Mouse (Mus musculus) gastrocnemius, postnatal 36 days (tissue): Measurements from ENCODE around the gene Trhr2. TPM values are rescaled to one million over a fixed set of nuclear protein-coding genes. Genes with fewer than 3 reads are reported as not detected.
A peak's percentile ranks its signal among the peaks of the same experiment; 100 is the strongest.

Source experiments
- DNase-seq, 2 experiments: peaks; one replicate each; pipeline ENCODE4 v3.0.0; 2022
- intact Hi-C: fragments of 180-260 bp; cut with DNase I; formaldehyde crosslinking; loops from one replicate; pipeline ENCODE4 v1.15.1; 2025
- total RNA-seq, 2 experiments: library from RNA; stranded (reverse); gene quantifications; 2 replicates each; pipeline ENCODE4 v1.2.3; 2021

Trhr2 gene
- total RNA-seq, 2 experiments from 2014 or later = not detected

DNA sequence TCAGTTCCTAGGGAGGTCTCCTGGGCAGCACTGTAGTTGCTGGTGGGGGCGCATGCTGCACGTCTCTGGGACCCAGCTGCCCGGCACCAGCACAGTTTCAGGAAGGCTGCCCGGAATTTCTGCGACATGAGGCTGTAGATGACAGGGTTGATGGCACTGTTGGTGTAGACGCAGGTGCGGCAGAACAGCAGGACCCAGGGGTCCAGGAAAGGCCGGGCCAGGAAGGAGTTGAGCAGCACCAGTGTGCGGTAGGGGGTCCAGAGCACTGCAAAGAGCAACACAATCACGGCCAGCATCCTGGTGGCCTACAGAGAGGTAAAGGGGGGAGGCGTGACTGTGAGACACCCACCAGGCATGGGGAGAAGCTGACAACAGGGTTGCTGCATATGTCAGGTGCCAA lies 3.3 kb downstream of the Trhr2 start:
- intact Hi-C loops = no loop called here
- no peak for DNase-seq

DNA sequence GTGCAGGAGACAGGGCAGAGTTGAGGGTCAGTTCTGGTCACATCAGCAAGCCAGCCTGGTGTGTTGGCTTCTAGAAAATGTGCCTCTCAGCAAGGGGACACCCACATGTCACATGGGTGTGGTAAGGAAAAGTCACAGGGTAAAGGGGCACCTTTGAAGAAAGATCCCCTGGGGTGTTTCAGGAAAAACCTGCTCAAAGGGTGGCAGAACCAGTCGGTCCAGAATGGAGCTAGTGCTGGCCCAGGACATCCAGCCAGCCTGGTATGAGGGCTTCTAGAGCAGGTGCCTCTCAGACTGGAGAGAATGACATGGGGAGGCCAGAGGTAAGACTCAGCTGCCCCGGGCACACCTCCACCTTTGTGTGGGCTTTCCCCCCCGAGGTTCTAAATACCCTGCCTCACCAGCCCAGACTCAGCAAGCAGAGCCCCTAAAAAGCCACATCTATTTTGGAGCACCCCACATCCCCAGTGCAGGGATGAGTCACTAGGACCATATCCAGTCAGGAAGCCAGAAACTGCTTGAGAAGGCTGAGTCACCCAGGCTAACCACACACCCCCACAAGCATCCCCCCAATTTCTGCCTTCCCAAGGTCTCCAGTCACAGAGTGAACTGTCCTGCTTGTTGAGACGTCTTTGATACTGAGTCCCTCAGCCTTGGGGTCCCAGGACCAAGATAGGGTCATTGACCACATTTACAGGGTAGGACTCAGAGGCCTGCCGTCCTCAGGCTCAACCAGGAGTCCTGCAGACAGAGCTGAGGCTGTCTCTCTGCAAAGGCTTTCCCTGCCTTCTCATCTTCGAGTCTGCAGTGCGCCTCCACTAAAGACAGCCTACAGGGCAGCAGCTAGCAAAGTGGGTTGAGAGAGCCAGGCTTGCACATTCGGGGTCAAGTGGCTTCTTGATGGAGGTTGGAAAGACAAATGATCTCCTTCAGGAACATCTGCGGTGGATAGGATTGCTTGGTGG lies 4.6 kb downstream of the Trhr2 start:
- intact Hi-C loops = no loop called here
- no peak for DNase-seq

GRCm38 (mm10) chr8:122354157-122354556 lies 6.4 kb downstream of the Trhr2 start:
- intact Hi-C loops = no loop called here
- DNase-seq = no peak

DNA sequence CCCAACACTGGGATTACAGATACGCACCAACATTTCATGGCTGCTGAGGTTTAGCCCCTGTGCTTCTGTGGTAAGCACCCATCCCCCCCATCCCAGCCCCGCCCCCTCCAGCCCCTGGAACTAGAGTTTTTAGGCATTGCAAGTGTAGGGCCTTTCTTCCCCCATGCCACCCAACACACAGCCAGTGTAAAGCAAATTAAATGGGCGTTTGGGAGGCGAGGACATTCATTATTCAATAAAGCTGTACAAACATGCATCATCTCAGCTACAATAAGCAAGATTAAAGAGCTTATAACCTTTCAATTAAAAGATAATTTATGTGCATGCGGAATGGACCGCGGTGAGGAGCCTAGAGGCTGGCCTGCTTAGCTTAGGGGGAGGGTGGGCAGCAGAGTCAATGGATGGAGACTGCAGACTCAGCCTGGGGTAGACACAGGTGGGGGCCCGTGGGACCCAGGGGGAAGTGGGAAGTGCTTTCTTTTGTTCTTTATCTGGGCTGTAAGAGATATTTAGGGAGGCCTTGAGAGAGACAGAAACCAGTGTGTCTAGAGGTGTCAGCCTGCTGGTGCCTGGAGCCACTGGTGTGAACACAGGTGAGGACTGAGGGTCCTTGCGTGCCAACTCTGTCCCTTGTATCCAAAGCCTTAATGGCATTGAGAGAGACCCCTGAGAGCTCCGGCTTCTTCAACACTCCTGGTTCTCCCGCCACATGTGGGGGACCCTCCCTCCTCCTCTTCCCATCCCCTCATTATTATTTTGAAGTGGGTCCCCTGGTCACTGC lies 10.0 kb downstream of the Trhr2 start:
- DNase-seq = no peak
- intact Hi-C loops = no loop called here

- DNase-seq = no peak
These were observed 10.9 kb downstream of the Trhr2 start for GRCm38 (mm10) chr8:122349357-122350297.

GRCm38 (mm10) chr8:122347811-122348552 lies 12.6 kb downstream of the Trhr2 start:
- no peak for DNase-seq
- intact Hi-C loops = loop anchor here (2.0 kb wide), 1 partner anchor 25 kb away; no protein-coding TSS in a partner anchor

More at GRCm38 (mm10) chr8:122349357-122350297, 10.9 kb downstream of the Trhr2 start:
- intact Hi-C loops = no loop called here

GRCm38 (mm10) chr8:122345181-122346095 lies 15.1 kb downstream of the Trhr2 start:
- no peak for DNase-seq
- intact Hi-C loops = loop anchor here (2.0 kb wide), 1 partner anchor 27 kb away; no protein-coding TSS in a partner anchor

DNA sequence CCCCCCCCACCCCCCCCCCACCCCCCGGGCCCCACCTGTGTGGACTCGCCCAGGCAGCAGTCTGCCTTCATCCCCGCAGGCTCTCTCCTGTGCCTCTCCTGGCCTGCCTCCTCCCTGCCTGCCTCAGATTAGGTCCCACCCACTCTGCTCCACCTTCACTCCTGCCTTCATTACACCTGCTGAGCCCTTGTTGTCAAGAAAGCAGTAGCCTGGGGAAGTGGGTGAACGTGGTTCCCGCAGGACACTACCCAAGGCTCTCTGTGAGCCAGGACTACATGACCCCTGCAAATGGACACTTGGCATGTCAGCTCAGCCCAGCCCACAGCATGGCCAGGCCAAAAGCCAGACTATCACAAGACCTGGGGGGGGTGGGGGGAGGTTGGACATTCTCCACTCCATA lies 16.3 kb downstream of the Trhr2 start:
- intact Hi-C loops = no loop called here

DNA sequence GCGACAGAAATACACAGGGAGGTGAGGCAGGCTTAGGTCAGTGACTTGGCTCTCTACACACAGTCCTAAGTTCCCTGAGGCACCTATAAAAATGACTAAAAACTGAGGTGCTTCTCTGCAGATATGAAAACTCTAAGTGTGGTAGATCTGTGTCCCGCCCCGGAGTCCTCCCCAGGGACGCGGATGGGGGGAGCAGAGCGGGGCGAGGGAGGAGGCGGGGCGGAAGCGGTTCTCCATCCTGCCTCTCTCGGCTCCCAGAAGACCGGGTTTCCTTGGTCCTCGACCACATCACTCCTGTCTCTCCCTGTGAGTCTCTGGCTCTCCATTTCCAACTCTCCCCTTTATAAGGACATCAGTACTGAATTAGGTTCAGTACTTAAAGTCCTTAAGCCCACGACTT lies 16.8 kb downstream of the Trhr2 start:
- DNase-seq = no peak
- intact Hi-C loops = no loop called here

More for the DNA sequence above, 16.3 kb downstream of the Trhr2 start:
- DNase-seq = no peak

DNA sequence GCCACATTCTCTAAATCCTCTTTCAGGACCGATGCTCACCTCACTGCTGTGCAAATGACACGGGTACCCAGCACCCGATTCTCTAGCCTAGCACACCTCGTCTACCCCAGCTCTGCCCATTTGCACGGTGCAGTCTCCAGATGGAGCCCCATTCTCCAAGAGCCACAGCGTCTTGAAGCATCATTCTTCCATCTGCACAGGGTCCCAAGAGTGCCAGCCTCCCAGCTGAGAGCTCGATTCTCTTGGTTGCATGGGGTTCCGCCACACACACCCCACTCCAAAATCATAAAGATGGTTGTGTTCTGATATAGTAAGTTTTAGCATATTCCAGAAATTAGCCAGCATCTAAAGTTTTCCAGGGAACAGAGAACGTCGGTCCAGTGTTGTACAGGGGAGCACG lies 17.2 kb downstream of the Trhr2 start:
- intact Hi-C loops = no loop called here
- no peak for DNase-seq

DNA sequence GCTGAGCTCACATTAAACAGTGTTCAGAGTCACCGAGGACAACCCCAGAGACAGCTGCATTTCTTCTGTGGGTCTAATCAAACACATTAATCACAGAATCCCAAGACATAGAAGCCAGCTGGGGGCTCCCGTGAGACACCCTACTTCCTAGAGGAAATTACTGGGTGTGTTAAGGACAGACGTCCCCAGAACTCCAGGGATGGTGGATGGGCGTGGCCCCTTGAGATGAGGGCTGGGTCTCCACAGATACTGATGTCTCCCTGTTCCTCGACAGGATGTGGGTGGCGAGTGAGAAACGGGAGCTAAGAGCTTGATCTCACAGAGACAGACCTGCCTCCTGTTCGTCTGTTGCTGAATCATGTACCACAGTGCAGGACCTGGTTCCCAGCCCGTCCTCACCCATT lies 17.7 kb downstream of the Trhr2 start:
- DNase-seq = no peak
- intact Hi-C loops = no loop called here

GRCm38 (mm10) chr8:122342362-122342761 lies 18.2 kb downstream of the Trhr2 start:
- intact Hi-C loops = no loop called here
- DNase-seq = no peak

DNA sequence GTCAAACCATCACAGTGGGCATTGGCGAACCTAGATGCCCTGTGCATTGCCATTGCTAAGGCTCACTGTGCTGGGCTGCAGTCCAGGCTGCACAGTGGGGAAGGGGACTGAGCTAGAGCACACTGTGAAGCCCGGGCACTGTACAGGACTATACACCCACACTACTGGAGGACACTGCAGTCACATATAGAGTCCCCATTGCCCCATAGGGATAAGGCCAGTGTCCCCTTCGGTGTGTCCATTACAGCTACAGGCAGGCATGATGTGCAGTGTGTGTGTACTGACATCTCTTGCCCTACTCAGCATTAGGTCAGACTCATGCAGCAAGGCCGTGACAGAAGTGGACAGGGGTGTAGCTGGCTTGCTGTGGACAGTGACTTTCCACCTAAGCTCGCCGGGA lies 18.8 kb downstream of the Trhr2 start:
- intact Hi-C loops = no loop called here
- no peak for DNase-seq

GRCm38 (mm10) chr8:122340761-122341160 lies 19.8 kb downstream of the Trhr2 start:
- intact Hi-C loops = no loop called here
- no peak for DNase-seq

- DNase-seq = no peak
- intact Hi-C loops = loop anchor here (5.0 to 10.0 kb wide), 2 partner anchors 103 to 344 kb away; partner anchors contain the start of gene Mvd
These were observed 21.7 kb downstream of the Trhr2 start for GRCm38 (mm10) chr8:122338852-122339251.

GRCm38 (mm10) chr8:122336251-122336910 lies 24.2 kb downstream of the Trhr2 start:
- peak in 1 of 2 experiments; percentile 34 for DNase-seq
- intact Hi-C loops = loop anchor here (5.0 to 10.0 kb wide), 2 partner anchors 106 to 342 kb away; partner anchors contain the start of gene Mvd

GRCm38 (mm10) chr8:122335638-122336250 lies 24.8 kb downstream of the Trhr2 start:
- intact Hi-C loops = loop anchor here (5.0 to 10.0 kb wide), 2 partner anchors 107 to 341 kb away; partner anchors contain the start of gene Mvd
- DNase-seq = no peak
